8 mouse cellular contexts compared by ENCODE assay signal in genomic region chr10:70484568-70485286, GRCm38 (mm10). TPM values are rescaled to one million over a fixed set of nuclear protein-coding genes. Genes with fewer than 3 reads are reported as not detected.
DNase-seq lines count a peak whose midpoint lies in the region; ATAC-seq lines count a peak whose summit lies in the region.
"Had no signal": no experiment of that assay in that cellular context is flagged by ENCODE, and none has a peak within 500 bp of the region (broad histone marks: within the 10 kb centered on the region; RNA-seq: fewer than 3 reads in every experiment).

No protein-coding gene starts in this region.

- no peaks in the 10 kb centered on the region for H3K27me3 ChIP-seq in kidney, embryonic 16.5 days (ENCODE audit: insufficient read depth, low read length)
- peaks cover 4% of the 10 kb centered on the region; the same call in 1 of the 2 replicates for H3K27me3 ChIP-seq in forebrain, embryonic 12.5 days
- no peaks in the 10 kb centered on the region for H3K27me3 ChIP-seq in midbrain, embryonic 12.5 days
- H3K27me3 ChIP-seq in intestine, embryonic 16.5 days (replicated peaks; ENCODE audit: control insufficient read depth, insufficient read depth, low read length) = no peaks in the 10 kb centered on the region

- no peak for ATAC-seq in kidney, embryonic 16.5 days (ENCODE audit: low FRiP score, low TSS enrichment)
- peak; percentile 76 for ATAC-seq in forebrain, embryonic 12.5 days (ENCODE audit: low FRiP score)
- ATAC-seq in midbrain, embryonic 12.5 days (ENCODE audit: low FRiP score, low read depth) = peak; percentile 80
- ATAC-seq in erythroblast, adult 5-6 weeks (replicated peaks; ENCODE audit: low FRiP score, poor library complexity, severe bottlenecking) = no peak
- no peak for ATAC-seq in intestine, embryonic 16.5 days

- no peaks in the 10 kb centered on the region for H3K9me3 ChIP-seq in kidney, embryonic 16.5 days (ENCODE audit: low read length)
- no peaks in the 10 kb centered on the region for H3K9me3 ChIP-seq in forebrain, embryonic 12.5 days
- no peaks in the 10 kb centered on the region for H3K9me3 ChIP-seq in midbrain, embryonic 12.5 days
- no peaks in the 10 kb centered on the region for H3K9me3 ChIP-seq in intestine, embryonic 16.5 days (ENCODE audit: control insufficient read depth, low read length)
- H3K9me3 ChIP-seq: heart, embryonic 10.5 days had no signal

- no peak overlapping the region for H3K4me3 ChIP-seq in kidney, embryonic 16.5 days (ENCODE audit: low read length)
- no peak overlapping the region for H3K4me3 ChIP-seq in forebrain, embryonic 12.5 days (replicated peaks)
- H3K4me3 ChIP-seq in midbrain, embryonic 12.5 days = no peak overlapping the region
- no peak overlapping the region for H3K4me3 ChIP-seq in intestine, embryonic 16.5 days (ENCODE audit: low read length)
- H3K4me3 ChIP-seq: heart, embryonic 10.5 days had no signal

- WGBS in kidney, embryonic 16.5 days = 22% methylated on average over 7 of the region's 7 CpGs
- 9% methylated on average over 7 of the region's 7 CpGs for WGBS in forebrain, embryonic 12.5 days
- 18% methylated on average over 7 of the region's 7 CpGs for WGBS in midbrain, embryonic 12.5 days
- 49% methylated on average over 7 of the region's 7 CpGs for WGBS in intestine, embryonic 16.5 days

- DNase-seq in kidney, adult 18-20 months = no peak
- DNase-seq in embryo, embryonic 9.5 days (ENCODE audit: extremely low spot score) = peak; percentile 1

- H3K36me3 ChIP-seq in kidney, embryonic 16.5 days (ENCODE audit: insufficient read depth, low read length) = no peaks in the 10 kb centered on the region
- peaks cover 4% of the 10 kb centered on the region; the same call in 1 of the 2 replicates for H3K36me3 ChIP-seq in forebrain, embryonic 12.5 days (replicated peaks)
- 0 out of 2 replicates have a peak, but pooled peaks cover 5% of the 10 kb centered on the region for H3K36me3 ChIP-seq in midbrain, embryonic 12.5 days
- H3K36me3 ChIP-seq in intestine, embryonic 16.5 days (ENCODE audit: control insufficient read depth, insufficient read depth, low read length) = no peaks in the 10 kb centered on the region

- H3K4me2 ChIP-seq in kidney, embryonic 16.5 days (replicated peaks; ENCODE audit: low read depth, low read length) = no peak overlapping the region
- peak overlapping the region; percentile 30 for H3K4me2 ChIP-seq in forebrain, embryonic 12.5 days
- H3K4me2 ChIP-seq in midbrain, embryonic 12.5 days (replicated peaks) = peak overlapping the region; percentile 36
- no peak overlapping the region for H3K4me2 ChIP-seq in intestine, embryonic 16.5 days (ENCODE audit: low read depth, low read length)

- H3K27ac ChIP-seq in kidney, embryonic 16.5 days (ENCODE audit: low read length) = peak overlapping the region; percentile 61
- H3K27ac ChIP-seq in forebrain, embryonic 12.5 days = peak overlapping the region; percentile 77
- peak overlapping the region; percentile 79 for H3K27ac ChIP-seq in midbrain, embryonic 12.5 days (replicated peaks)
- H3K27ac ChIP-seq in intestine, embryonic 16.5 days (ENCODE audit: low read length) = no peak overlapping the region
- H3K27ac ChIP-seq: heart, embryonic 10.5 days had no signal

- peaks cover 11% of the 10 kb centered on the region for H3K4me1 ChIP-seq in kidney, embryonic 16.5 days (ENCODE audit: insufficient read depth, low read length)
- H3K4me1 ChIP-seq in forebrain, embryonic 12.5 days = peaks cover 22% of the 10 kb centered on the region
- H3K4me1 ChIP-seq in midbrain, embryonic 12.5 days = peaks cover 16% of the 10 kb centered on the region
- H3K4me1 ChIP-seq in intestine, embryonic 16.5 days (ENCODE audit: control insufficient read depth, insufficient read depth, low read length) = no peaks in the 10 kb centered on the region
- H3K4me1 ChIP-seq: heart, embryonic 10.5 days had no signal

- H3K9ac ChIP-seq in kidney, embryonic 16.5 days (replicated peaks; ENCODE audit: low read length) = no peak overlapping the region
- H3K9ac ChIP-seq in forebrain, embryonic 12.5 days = no peak overlapping the region
- no peak overlapping the region for H3K9ac ChIP-seq in midbrain, embryonic 12.5 days (replicated peaks)
- H3K9ac ChIP-seq in intestine, embryonic 16.5 days (ENCODE audit: low read depth, low read length) = no peak overlapping the region

RNA-seq across cellular contexts. Expression of gene Fam13c, which starts 44.4 kb away (rescaled TPM):
- 6.6 and 6.7 TPM in 2 replicates for polyA plus RNA-seq in kidney, embryonic 16.5 days (2015; fragmentation: Nextera tagmentation; extraction: Ambion mirVana)
- polyA plus RNA-seq in forebrain, embryonic 12.5 days (2016; fragmentation: Nextera tagmentation; extraction: Ambion mirVana) = 17.7 and 19.1 TPM in 2 replicates
- 23.9 and 24.4 TPM in 2 replicates for polyA plus RNA-seq in midbrain, embryonic 12.5 days (2016; fragmentation: Nextera tagmentation; extraction: Ambion mirVana)
- total RNA-seq in erythroblast, adult 5-6 weeks (2015; ENCODE audit: low replicate concordance) = not detected in 2 replicates
- not detected in 2 replicates for total RNA-seq in erythroblast, adult 5-6 weeks (2017; ENCODE audit: low replicate concordance)
- 5.9 and 6.2 TPM in 2 replicates for polyA plus RNA-seq in intestine, embryonic 16.5 days (2015; fragmentation: Nextera tagmentation; extraction: Ambion mirVana)

Comparison
In these comparisons a context has a peak if more than half of its experiments do, and no peak if none do; other contexts are left out.
1. ATAC-seq: peak in forebrain, embryonic 12.5 days (single experiment) and midbrain, embryonic 12.5 days (single experiment); none in kidney, embryonic 16.5 days (single experiment), erythroblast, adult 5-6 weeks (single experiment) and intestine, embryonic 16.5 days (single experiment).
2. H3K4me2 ChIP-seq: peak in forebrain, embryonic 12.5 days (single experiment) and midbrain, embryonic 12.5 days (single experiment); none in kidney, embryonic 16.5 days (single experiment) and intestine, embryonic 16.5 days (single experiment).